Mouse (Mus musculus) left cerebral cortex, postnatal 36 days (tissue): ENCODE results near the gene Gabbr2. TPM values are rescaled to one million over a fixed set of nuclear protein-coding genes. Genes with fewer than 3 reads are reported as not detected.
"Not testable (repeated sequence)": the region's sequence is repeated elsewhere in the genome, so short reads cannot be mapped to it uniquely, and the experiment has no call there.

Experiments used
- DNase-seq, 2 experiments: peaks; one replicate each; pipeline ENCODE4 v3.0.0; 2021 to 2022; ENCODE audit warnings: low spot score in 2 of 2, mixed read lengths in 1 of 2
- intact Hi-C: fragments of 180-260 bp; cut with DNase I; formaldehyde crosslinking; loops from one replicate; pipeline ENCODE4 v1.15.1; 2025
- total RNA-seq, 2 experiments: library from RNA; stranded (reverse); gene quantifications; 2 replicates each; pipeline ENCODE4 v1.2.3; 2021

Gene Gabbr2
- total RNA-seq, 2 experiments from 2014 or later, result 253 to 276 TPM

DNA sequence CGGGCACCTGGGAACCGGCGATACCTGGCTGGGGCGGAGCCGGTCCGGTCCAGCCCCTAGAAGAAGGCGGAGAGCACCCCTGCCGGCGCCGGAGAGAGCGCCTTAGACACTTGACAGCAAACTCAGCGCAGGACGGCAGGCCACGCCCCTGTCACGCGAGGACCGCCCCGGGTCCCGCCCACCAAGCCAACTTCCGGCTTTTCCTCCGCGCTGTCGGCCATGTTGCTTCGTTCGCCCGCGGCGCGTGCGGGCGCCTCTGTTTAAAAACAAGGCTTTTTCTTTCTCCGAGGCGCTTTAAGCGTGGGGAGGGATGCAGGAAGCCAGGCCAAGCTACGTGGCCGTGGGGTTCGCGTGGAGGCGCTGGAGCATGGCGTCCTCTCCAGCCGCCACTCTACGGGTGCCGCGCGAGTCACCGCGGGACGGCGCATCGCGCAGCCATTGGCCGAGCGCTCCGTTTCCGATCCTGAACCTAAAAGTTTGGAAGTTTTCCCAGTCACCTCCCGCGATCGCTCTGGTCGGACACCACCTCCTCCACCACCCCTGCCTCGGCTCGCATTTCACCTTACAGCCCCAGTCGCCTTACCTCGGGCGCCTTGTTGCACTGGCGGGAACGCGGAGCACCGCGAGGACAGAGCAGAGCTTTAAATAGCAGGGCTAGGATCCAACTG, 341.5 kb downstream of the Gabbr2 start, which contains the start of gene Tbc1d2:
TSS of gene Tbc1d2 (minus strand) at position 124 of the 668 bp plus-strand sequence.
- intact Hi-C loops, result loop anchor here (5.0 to 10.0 kb wide), 2 partner anchors 265 to 453 kb away; partner anchors contain the start of genes Trmo and Xpa
- peak; percentile 93 to 94 for DNase-seq

GRCm38 (mm10) chr4:46649161-46649560, 342.5 kb downstream of the Gabbr2 start:
- no peak for DNase-seq
- intact Hi-C loops, result no loop called here

DNA sequence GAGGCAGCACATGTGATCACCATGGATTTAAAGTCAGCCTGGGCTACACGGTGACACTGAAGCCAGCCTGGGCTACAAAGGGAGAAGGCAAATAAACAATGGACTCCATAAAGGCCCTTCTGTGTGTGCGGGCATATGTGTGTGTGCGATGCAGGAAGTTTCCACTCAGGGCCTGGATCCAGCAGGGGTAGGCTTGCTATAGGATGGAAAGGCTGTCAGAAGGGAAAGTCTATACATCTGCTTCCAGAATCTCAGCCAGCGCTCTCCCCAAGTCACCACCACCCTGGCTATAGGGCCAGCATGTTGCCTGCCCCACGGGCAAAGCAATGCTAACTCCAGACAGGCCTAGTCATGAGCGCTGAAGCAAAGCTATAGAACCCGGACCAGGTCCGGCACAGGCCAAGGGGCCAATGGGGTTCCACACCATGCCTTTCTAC, 348.0 kb downstream of the Gabbr2 start:
- intact Hi-C loops, result no loop called here
- DNase-seq, result no peak

DNA sequence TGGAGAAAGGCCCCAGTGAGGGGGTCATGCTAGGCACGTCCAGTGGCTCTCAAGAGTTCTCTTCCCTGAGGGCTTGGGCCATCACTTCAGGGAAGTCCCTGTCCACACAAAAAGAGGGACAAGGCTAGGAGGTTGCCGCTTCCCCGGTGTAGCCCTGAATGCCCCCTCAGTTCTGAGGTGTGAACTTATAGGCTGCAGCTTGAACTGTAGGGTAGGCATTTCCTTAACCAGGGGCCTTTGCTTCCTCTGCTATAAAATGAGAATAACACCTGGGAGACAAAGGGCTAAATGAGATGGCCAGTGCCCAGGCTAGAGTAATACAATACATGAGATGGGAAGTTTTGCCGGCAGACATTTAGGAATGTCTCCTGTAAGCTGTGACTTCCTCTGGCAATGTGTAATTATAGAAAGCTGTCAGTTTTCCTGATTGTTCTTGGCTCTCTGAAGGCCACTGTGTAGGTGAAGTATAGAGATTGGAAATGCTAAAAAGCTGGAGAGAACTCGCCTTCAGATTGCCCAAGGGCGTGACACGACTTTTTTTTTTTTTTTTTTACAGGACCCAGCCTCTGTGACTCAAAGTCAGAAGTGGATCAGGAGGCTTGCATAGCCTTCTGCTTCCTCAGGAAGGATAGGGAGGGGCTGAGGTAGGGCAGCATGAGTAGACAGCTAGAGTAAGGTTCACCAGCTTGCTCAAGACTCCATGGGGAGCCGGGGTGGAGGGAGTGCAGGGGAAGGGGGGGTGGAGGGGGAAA, 348.6 kb downstream of the Gabbr2 start:
- DNase-seq, result no peak

DNA sequence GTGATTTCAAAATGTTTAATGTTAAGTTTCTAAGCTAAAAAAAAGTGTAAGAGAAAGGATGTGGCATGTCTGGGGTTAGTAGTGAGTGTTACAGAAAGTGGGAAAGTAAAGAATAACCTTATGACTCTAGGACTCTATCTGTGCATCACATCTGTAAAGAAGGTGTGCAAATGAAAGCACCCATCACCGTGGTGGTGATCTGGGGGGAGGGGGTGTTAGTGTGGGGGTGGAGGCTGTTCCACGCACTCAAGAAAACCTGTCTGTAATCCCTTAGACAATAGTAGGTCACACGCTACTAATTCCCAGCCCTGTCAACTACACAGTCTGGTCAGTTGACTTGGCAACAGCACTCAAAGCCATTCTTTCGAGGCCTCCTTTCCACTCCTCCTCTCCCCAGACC, 350.4 kb downstream of the Gabbr2 start:
- intact Hi-C loops, result no loop called here
- no peak for DNase-seq

More for the DNA sequence above, 348.6 kb downstream of the Gabbr2 start:
- intact Hi-C loops, result no loop called here

GRCm38 (mm10) chr4:46639866-46640265, 351.8 kb downstream of the Gabbr2 start:
- intact Hi-C loops, result no loop called here
- DNase-seq, result no peak

DNA sequence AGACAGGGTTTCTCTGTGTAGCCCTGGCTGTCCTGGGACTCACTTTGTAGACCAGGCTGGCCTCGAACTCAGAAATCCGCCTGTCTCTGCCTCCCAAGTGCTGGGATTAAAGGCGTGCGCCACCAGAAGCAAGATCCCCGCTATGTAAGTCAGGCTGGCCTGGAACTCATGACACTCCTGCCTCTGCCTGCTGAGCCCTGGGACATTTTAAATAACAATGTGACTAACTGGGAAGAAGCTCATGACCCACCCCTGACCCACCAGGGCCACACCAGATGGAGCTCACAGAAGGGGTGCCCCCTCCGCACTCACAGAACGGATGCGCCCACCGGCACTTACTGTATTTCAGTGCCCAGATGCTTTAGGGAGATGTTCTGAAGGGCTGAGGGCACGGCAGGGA, 354.4 kb downstream of the Gabbr2 start:
- DNase-seq, intact Hi-C loops: not testable (repeated sequence)

DNA sequence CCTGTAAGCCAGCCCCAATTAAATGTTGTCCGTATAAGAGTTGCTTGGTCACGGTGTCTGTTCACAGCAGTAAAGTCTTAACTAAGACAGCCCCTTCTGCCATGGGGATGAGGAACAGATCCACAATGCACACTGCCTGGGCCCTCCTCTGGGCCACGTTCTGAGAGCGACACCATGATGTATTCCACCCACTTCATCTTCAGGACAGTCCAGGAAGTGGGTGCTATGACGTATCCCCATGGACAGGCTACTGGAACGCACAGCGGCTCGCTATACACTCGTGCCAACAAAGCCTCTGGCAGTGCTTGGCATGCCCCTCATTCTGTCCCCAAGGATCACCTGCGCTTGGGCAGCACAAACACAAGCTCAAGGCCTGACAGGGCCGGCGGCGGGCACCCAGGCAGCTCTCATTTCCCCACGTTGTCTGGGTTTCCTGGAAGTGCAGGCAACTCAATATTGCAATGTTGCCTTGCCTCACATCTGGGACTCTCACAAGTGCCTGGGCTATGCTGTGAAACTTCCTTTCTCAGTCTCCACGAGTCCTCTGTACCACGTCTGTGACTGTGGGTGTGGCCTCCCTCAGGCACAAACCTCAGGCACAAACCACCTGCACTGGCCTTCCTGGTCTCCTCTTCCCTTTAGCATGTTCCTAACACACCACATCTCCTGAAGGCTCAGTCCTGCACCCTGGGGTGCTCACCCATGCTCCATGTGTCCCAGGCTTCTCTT, 355.8 kb downstream of the Gabbr2 start:
- no peak for DNase-seq
- intact Hi-C loops, result no loop called here

- intact Hi-C loops, result no loop called here
- no peak for DNase-seq
Observed at GRCm38 (mm10) chr4:46634881-46635280, 356.8 kb downstream of the Gabbr2 start.

DNA sequence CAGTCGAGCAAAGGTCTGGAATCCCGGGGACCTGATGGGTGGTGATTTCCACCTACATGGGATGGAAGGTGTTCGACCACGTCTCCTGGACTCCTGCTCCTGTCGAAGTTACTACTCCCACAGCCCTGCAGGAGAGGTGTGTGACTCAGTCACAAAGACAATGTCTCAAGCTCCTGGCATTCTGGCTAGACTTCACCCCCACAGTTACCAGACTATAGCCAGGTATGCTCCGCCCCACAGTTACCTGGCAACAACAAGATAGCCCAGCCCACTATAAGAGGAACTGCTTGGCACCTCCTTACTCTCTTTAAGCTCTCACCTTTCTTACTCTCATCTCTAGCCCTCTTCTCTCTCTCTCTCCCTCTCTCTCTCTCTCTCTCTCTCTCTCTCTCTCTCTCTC, 358.1 kb downstream of the Gabbr2 start:
- DNase-seq, intact Hi-C loops: not testable (repeated sequence)

- DNase-seq, result no peak
- intact Hi-C loops, result no loop called here
Observed at GRCm38 (mm10) chr4:46632465-46632864, 359.2 kb downstream of the Gabbr2 start.

- intact Hi-C loops, result no loop called here
- no peak for DNase-seq
Observed at GRCm38 (mm10) chr4:46630390-46630789, 361.3 kb downstream of the Gabbr2 start.

GRCm38 (mm10) chr4:46628873-46629272, 362.8 kb downstream of the Gabbr2 start:
- no peak for DNase-seq
- intact Hi-C loops, result no loop called here

DNA sequence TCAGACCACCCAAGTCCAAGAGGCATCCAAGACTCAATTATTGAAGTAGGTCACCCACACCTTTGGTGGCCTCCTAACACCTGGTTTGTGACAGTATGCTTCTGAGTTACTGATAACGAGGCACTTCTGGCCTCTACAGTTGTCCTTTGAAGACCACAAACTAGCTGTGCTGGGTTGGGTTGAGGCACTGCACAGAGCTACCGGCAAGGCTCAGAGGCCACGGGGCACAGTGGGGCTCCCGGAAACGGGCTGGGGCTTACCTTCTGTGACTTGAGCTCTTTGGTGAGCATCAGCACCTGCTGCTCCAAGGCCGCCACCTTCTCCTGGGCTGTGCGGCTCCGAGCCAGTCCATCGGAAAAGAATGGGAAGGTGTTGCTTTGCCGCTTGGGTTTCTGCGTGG, 363.6 kb downstream of the Gabbr2 start:
- intact Hi-C loops, result no loop called here
- DNase-seq, result no peak

GRCm38 (mm10) chr4:46625101-46625500, 366.6 kb downstream of the Gabbr2 start:
- no peak for DNase-seq
- intact Hi-C loops, result no loop called here

GRCm38 (mm10) chr4:46623007-46623406, 368.7 kb downstream of the Gabbr2 start:
- intact Hi-C loops, result no loop called here
- no peak for DNase-seq

GRCm38 (mm10) chr4:46620946-46621345, 370.7 kb downstream of the Gabbr2 start:
- intact Hi-C loops, result no loop called here
- DNase-seq, result no peak

DNA sequence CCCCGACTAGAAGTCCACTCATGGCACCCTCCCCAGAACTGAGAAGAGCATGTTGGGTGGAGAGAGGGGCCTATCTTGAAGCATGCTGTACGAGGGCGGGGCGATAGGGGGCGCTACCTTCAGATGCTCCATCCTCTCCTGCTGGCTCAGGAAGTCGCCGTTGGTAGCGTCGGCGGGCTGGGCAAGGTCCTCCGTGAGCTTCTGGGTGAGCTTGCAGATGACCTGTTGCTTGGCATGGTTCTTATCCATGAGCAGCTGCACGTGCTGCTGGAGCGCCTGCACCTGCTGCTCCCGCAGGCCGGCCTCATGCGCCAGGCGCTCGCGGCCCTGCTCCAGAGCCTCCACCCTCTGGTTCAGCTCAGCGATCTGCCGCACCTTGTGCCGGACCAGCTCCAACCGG, 371.3 kb downstream of the Gabbr2 start:
- intact Hi-C loops, result no loop called here
- no peak for DNase-seq

GRCm38 (mm10) chr4:46618196-46618817, 373.4 kb downstream of the Gabbr2 start:
- intact Hi-C loops, result no loop called here

GRCm38 (mm10) chr4:46617408-46617807, 374.3 kb downstream of the Gabbr2 start:
- no peak for DNase-seq
- intact Hi-C loops, result no loop called here

More at GRCm38 (mm10) chr4:46618196-46618817, 373.4 kb downstream of the Gabbr2 start:
- no peak for DNase-seq
